Mouse (Mus musculus) effector memory CD4-positive, alpha-beta T cell, adult 7 months (primary cell): ENCODE measurements around the gene Meis3. TPM values are rescaled to one million over a fixed set of nuclear protein-coding genes. Genes with fewer than 3 reads are reported as not detected.

Experiments used
- polyA plus RNA-seq: library from polyadenylated mRNA; unstranded; fragments of 100-300 nt; shearing (Covaris generic); gene quantifications from one replicate; pipeline ENCODE4 v1.2.1, GENCODE M21; 2017

Meis3 gene
- polyA plus RNA-seq = 44.3 TPM

GRCm38 (mm10) chr7:16174597-16175541 is at the start of gene Meis3:
Meis3 (plus strand) TSS chr7:16175090.

GRCm38 (mm10) chr7:16129421-16129845 is 45.5 kb upstream of the Meis3 start, which contains the start of gene Slc8a2:
Slc8a2 (plus strand) TSS chr7:16129826.

GRCm38 (mm10) chr7:16221582-16222272 is 46.8 kb downstream of the Meis3 start, which contains the start of gene Dhx34:
Dhx34 (minus strand) TSS chr7:16222037.

Other genes with a start within 250 kb of the Meis3 start
- 611 TPM for gene Nop53, start 229.0 kb upstream of the Meis3 start, polyA plus RNA-seq
- gene Ehd2, start 207.5 kb upstream of the Meis3 start, polyA plus RNA-seq = 0.12 TPM
- 5.0 TPM for gene Bicra, start 127.2 kb upstream of the Meis3 start, polyA plus RNA-seq
- gene Zfp541, start 113.3 kb upstream of the Meis3 start, polyA plus RNA-seq = 0.49 TPM
- 297 TPM for gene Napa, start 76.6 kb upstream of the Meis3 start, polyA plus RNA-seq
- gene Kptn, start 55.2 kb upstream of the Meis3 start, polyA plus RNA-seq = 25.8 TPM
- gene Slc8a2, start 45.3 kb upstream of the Meis3 start, polyA plus RNA-seq = not detected
- 18.6 TPM for gene Dhx34, start 46.9 kb downstream of the Meis3 start, polyA plus RNA-seq
- not detected for gene C5ar2, start 69.1 kb downstream of the Meis3 start, polyA plus RNA-seq
- not detected for gene C5ar1, start 84.5 kb downstream of the Meis3 start, polyA plus RNA-seq
- gene Inafm1, start 98.5 kb downstream of the Meis3 start, polyA plus RNA-seq = 2.8 TPM
- 97.9 TPM for gene Ccdc9, start 111.7 kb downstream of the Meis3 start, polyA plus RNA-seq
- gene Bbc3, start 133.3 kb downstream of the Meis3 start, polyA plus RNA-seq = 74.6 TPM
- 104 TPM for gene Sae1, start 212.7 kb downstream of the Meis3 start, polyA plus RNA-seq
- 16.5 TPM for gene Zc3h4, start 225.8 kb downstream of the Meis3 start, polyA plus RNA-seq